Comparison of ENCODE assay signal across 13 mouse cellular contexts in genomic region chr4:154655134-154655910, GRCm38 (mm10). TPM values are rescaled to one million over a fixed set of nuclear protein-coding genes. Genes with fewer than 3 reads are reported as not detected.
A peak's percentile ranks its signal among the peaks of the same experiment; 100 is the strongest.
DNase-seq lines count a peak whose midpoint lies in the region; ATAC-seq and TF ChIP-seq lines count a peak whose summit lies in the region.
"Had no signal": no experiment of that assay in that cellular context is flagged by ENCODE, and none has a peak within 500 bp of the region (broad histone marks: within the 10 kb centered on the region; RNA-seq: fewer than 3 reads in every experiment).

No protein-coding gene starts in this region.

- no peak overlapping the region for H3K9ac ChIP-seq in lung, embryonic 14.5 days
- H3K9ac ChIP-seq: liver, embryonic 15.5 days had no signal

- no peaks in the 10 kb centered on the region for H3K36me3 ChIP-seq in heart, embryonic 10.5 days
- H3K36me3 ChIP-seq in lung, embryonic 14.5 days (ENCODE audit: insufficient read depth) = no peaks in the 10 kb centered on the region
- H3K36me3 ChIP-seq: liver, embryonic 15.5 days had no signal

- no peak overlapping the region for H3K27ac ChIP-seq in heart, embryonic 10.5 days
- no peak overlapping the region for H3K27ac ChIP-seq in lung, embryonic 14.5 days (ENCODE audit: low read depth)
- H3K27ac ChIP-seq: liver, embryonic 15.5 days had no signal

- no peaks in the 10 kb centered on the region for H3K9me3 ChIP-seq in heart, embryonic 10.5 days
- no peaks in the 10 kb centered on the region for H3K9me3 ChIP-seq in lung, embryonic 14.5 days (ENCODE audit: low read depth, low read length)
- H3K9me3 ChIP-seq: liver, embryonic 15.5 days had no signal

- no peak for TF ChIP-seq CTCF in lung, embryonic 14.5 days (IDR thresholded peaks at IDR 0.05; ENCODE audit: low read depth)

- no peak for ATAC-seq in lung, embryonic 14.5 days (ENCODE audit: insufficient read depth)

- peaks cover 14% of the 10 kb centered on the region for H3K4me1 ChIP-seq in heart, embryonic 10.5 days
- H3K4me1 ChIP-seq in lung, embryonic 14.5 days (ENCODE audit: insufficient read depth) = 0 out of 2 replicates have a peak, but pooled peaks cover 4% of the 10 kb centered on the region
- H3K4me1 ChIP-seq: liver, embryonic 15.5 days had no signal

- DNase-seq in heart, adult 18-20 months = peak; percentile 44 to 70
- DNase-seq in heart, embryonic 10.5 days (ENCODE audit: low spot score) = no peak
- peak; percentile 75 for DNase-seq in lung, embryonic 14.5 days
- no peak for DNase-seq in lung, postnatal 14 days
- peak; percentile 22 to 45 for DNase-seq in frontal cortex, adult 2 months (ENCODE audit: extremely low spot score in 1 of 2, low spot score in 1 of 2)
- DNase-seq in lung, postnatal 4 days = peak; percentile 36 to 63
- DNase-seq in liver = no peak
- no peak for DNase-seq in thymus, postnatal 4 days

- H3K4me3 ChIP-seq in heart, embryonic 10.5 days = no peak overlapping the region
- H3K4me3 ChIP-seq in lung, embryonic 14.5 days (ENCODE audit: low read depth, low read length) = no peak overlapping the region
- H3K4me3 ChIP-seq: liver, embryonic 15.5 days had no signal

- WGBS in heart, embryonic 10.5 days = 72% methylated on average over 15 of the region's 15 CpGs
- WGBS in lung, embryonic 14.5 days = 63% methylated on average over 15 of the region's 15 CpGs

- H3K27me3 ChIP-seq in heart, embryonic 10.5 days (ENCODE audit: insufficient read depth, poor library complexity, severe bottlenecking) = peaks cover 45% of the 10 kb centered on the region; the same call in 1 of the 2 replicates
- no peaks in the 10 kb centered on the region for H3K27me3 ChIP-seq in lung, embryonic 14.5 days (ENCODE audit: insufficient read depth, low read length)

- H3K4me2 ChIP-seq in lung, embryonic 14.5 days = no peak overlapping the region
- H3K4me2 ChIP-seq: liver, embryonic 15.5 days had no signal

RNA-seq across cellular contexts. Expression of gene Actrt2, which starts 12.3 kb away (rescaled TPM):
- not detected for total RNA-seq in heart, adult 18-20 months (2021)
- polyA plus RNA-seq in heart, embryonic 10.5 days (2016; fragmentation: Nextera tagmentation; extraction: Ambion mirVana) = not detected in 2 replicates
- polyA plus RNA-seq in lung, embryonic 14.5 days (2014; fragmentation: Nextera tagmentation; extraction: Ambion mirVana) = not detected in 2 replicates
- not detected in 2 replicates for polyA plus RNA-seq in frontal cortex, adult 2 months (2012; rRNA removed)
- total RNA-seq: gastrocnemius, postnatal 4 days; left cerebral cortex, adult 8-10 months had no signal
- polyA plus RNA-seq: embryonic facial prominence, embryonic 14.5 days; liver, embryonic 15.5 days; stomach, embryonic 16.5 days had no signal

RNA-seq across cellular contexts. Expression of gene Prdm16, which starts 18.6 kb away (rescaled TPM):
- 10 to 100 TPM; 10.2 to 10.4 TPM for total RNA-seq in heart, adult 18-20 months (2021)
- 13.9 and 16.8 TPM in 2 replicates for polyA plus RNA-seq in heart, embryonic 10.5 days (2016; fragmentation: Nextera tagmentation; extraction: Ambion mirVana)
- 19.4 and 21.4 TPM in 2 replicates for polyA plus RNA-seq in lung, embryonic 14.5 days (2014; fragmentation: Nextera tagmentation; extraction: Ambion mirVana)
- polyA plus RNA-seq in frontal cortex, adult 2 months (2012; rRNA removed) = 5.0 and 5.4 TPM in 2 replicates

Comparison
In these comparisons a context has a peak if more than half of its experiments do, and no peak if none do; other contexts are left out.
1. DNase-seq: peak in heart, adult 18-20 months (2 of 2), lung, embryonic 14.5 days (single experiment), frontal cortex, adult 2 months (2 of 2) and lung, postnatal 4 days (2 of 2); none in heart, embryonic 10.5 days (single experiment), lung, postnatal 14 days (single experiment), liver (single experiment) and thymus, postnatal 4 days (single experiment).